Mouse (Mus musculus) liver, postnatal 0 days (tissue): ENCODE measurements around the gene Hao1. TPM values are rescaled to one million over a fixed set of nuclear protein-coding genes. Genes with fewer than 3 reads are reported as not detected.

Source experiments
- ATAC-seq: fragments of 200-750 bp; cut with Nextera tagmentation; 2 replicates; pipeline ENCODE4 v1.8.0; 2017; ENCODE audit warnings: mild to moderate bottlenecking, moderate library complexity
- DNase-seq: peaks from one replicate; pipeline ENCODE4 v3.0.0-alpha.2; 2016
- H3K27ac ChIP-seq: fragments of 300-500 bp; sonication (generic); 2 replicates; pipeline ENCODE4 v1.5.1; 2014; ENCODE audit warnings: antibody characterized with exemption, moderate library complexity, mild to moderate bottlenecking, low read depth
- H3K27me3 ChIP-seq: fragments of 300-500 bp; sonication (generic); 2 replicates; pipeline ENCODE4 v1.6.1; 2014; ENCODE audit warnings: low read length, control low read depth, mixed read lengths; ENCODE audit not compliant: insufficient read depth
- H3K36me3 ChIP-seq: fragments of 300-500 bp; sonication (generic); replicated peaks from 2 replicates; pipeline ENCODE4 v1.6.1; 2014; ENCODE audit warnings: mild to moderate bottlenecking, control low read depth, low read length, moderate library complexity, mixed read lengths; ENCODE audit not compliant: insufficient read depth
- H3K4me1 ChIP-seq: fragments of 300-500 bp; sonication (generic); 2 replicates; pipeline ENCODE4 v1.6.1; 2014; ENCODE audit warnings: antibody characterized with exemption, mild to moderate bottlenecking, control low read depth; ENCODE audit not compliant: insufficient read depth
- H3K4me2 ChIP-seq: fragments of 300-500 bp; sonication (generic); 2 replicates; pipeline ENCODE4 v1.6.1; 2014; ENCODE audit warnings: low read depth, mild to moderate bottlenecking, low read length, moderate library complexity, mixed read lengths
- H3K4me3 ChIP-seq: fragments of 300-500 bp; sonication (generic); 2 replicates; pipeline ENCODE4 v1.5.1; 2014; ENCODE audit warnings: low read depth, low read length
- H3K9ac ChIP-seq: fragments of 300-500 bp; sonication (generic); replicated peaks from 2 replicates; pipeline ENCODE4 v1.6.1; 2014; ENCODE audit warnings: mild to moderate bottlenecking, moderate library complexity
- H3K9me3 ChIP-seq: fragments of 300-500 bp; sonication (generic); 2 replicates; pipeline ENCODE4 v1.6.1; 2016; ENCODE audit warnings: mild to moderate bottlenecking, control low read depth, low read length, mixed read lengths
- CTCF ChIP-seq: sonication (generic); IDR thresholded peaks from 2 replicates; pipeline ENCODE4 v1.5.1; 2016; ENCODE audit warnings: antibody characterized with exemption, low read depth
- EP300 ChIP-seq: IDR thresholded peaks from 2 replicates; pipeline ENCODE4 v1.6.1; 2016; ENCODE audit warnings: antibody characterized with exemption, low read depth, mild to moderate bottlenecking
- WGBS: fragments of 180-500 bp; shearing (Covaris S2); extraction: QIAGEN DNeasy Blood & Tissue Kit; methylation state at CpG from one replicate; pipeline ENCODE4 v1.1.7; 2014; ENCODE audit not compliant: insufficient replicate concordance; 5-methylcytosine and 5-hydroxymethylcytosine counted together
- polyA plus RNA-seq: library from polyadenylated mRNA; unstranded; fragments of >200 nt; fragmentation: Nextera tagmentation; extraction: Ambion mirVana; gene quantifications from 2 replicates; pipeline ENCODE4 v1.2.1, GENCODE M21; 2015

Hao1 gene
- polyA plus RNA-seq, result 129 and 141 TPM in 2 replicates

- Histone ChIP-seq H3K4me1 (no peaks in the 10 kb centered on the region), H3K4me2 (peak within 1 kb of the TSS; percentile 64), H3K9ac (0 out of 2 replicates have a peak within 1 kb of the TSS, but pooled peaks have one; percentile 26), H3K27ac (0 out of 2 replicates have a peak within 1 kb of the TSS, but pooled peaks have one; percentile 7), H3K4me3 (peak within 1 kb of the TSS; percentile 34), H3K27me3 (no peaks in the 10 kb centered on the region), H3K36me3 (no peaks in the 10 kb centered on the region), H3K9me3 (no peaks in the 10 kb centered on the region)
- DNase-seq (no peak), ATAC-seq (0 out of 2 replicates have a peak, but pooled peaks have one; percentile 52)
- 55% methylated on average over 8 of the region's 8 CpGs for WGBS
- TF ChIP-seq CTCF (peak; percentile 29; the same call in 1 of the 2 replicates), EP300 (no peak)
Measured at GRCm38 (mm10) chr2:134554221-134554727, at the start of gene Hao1. Gene Hao1, minus strand, starts transcription at chr2:134554368.

- DNase-seq, result no peak
Measured at GRCm38 (mm10) chr2:134591081-134591694, 37.0 kb upstream of the Hao1 start.

GRCm38 (mm10) chr2:134585243-134585642 lies 31.1 kb upstream of the Hao1 start:
- WGBS, result 68% methylated on average over 4 of the region's 4 CpGs
- Histone ChIP-seq H3K4me3 (no peak overlapping the region), H3K27ac (no peak overlapping the region), H3K27me3 (no peaks in the 10 kb centered on the region), H3K4me2 (no peak overlapping the region), H3K4me1 (no peaks in the 10 kb centered on the region), H3K9ac (no peak overlapping the region), H3K9me3 (no peaks in the 10 kb centered on the region), H3K36me3 (no peaks in the 10 kb centered on the region)
- TF ChIP-seq CTCF (no peak), EP300 (no peak)
- ATAC-seq (no peak), DNase-seq (no peak)

More at GRCm38 (mm10) chr2:134591081-134591694, 37.0 kb upstream of the Hao1 start:
- TF ChIP-seq CTCF, result no peak
- TF ChIP-seq EP300, result no peak
- WGBS, result 93% methylated on average over 6 of the region's 6 CpGs
- Histone ChIP-seq H3K27ac (no peak overlapping the region), H3K4me2 (no peak overlapping the region), H3K4me1 (no peaks in the 10 kb centered on the region), H3K36me3 (peaks cover 3% of the 10 kb centered on the region; the same call in 1 of the 2 replicates), H3K9ac (no peak overlapping the region), H3K4me3 (no peak overlapping the region), H3K9me3 (no peaks in the 10 kb centered on the region), H3K27me3 (no peaks in the 10 kb centered on the region)
- ATAC-seq, result no peak

- H3K4me1 ChIP-seq, result no peaks in the 10 kb centered on the region
- H3K4me2 ChIP-seq, result 0 out of 2 replicates have a peak overlapping the region, but pooled peaks have one; percentile 29
- peaks cover 6% of the 10 kb centered on the region; the same call in 1 of the 2 replicates for H3K9me3 ChIP-seq
- H3K4me3 ChIP-seq, result no peak overlapping the region
- no peaks in the 10 kb centered on the region for H3K27me3 ChIP-seq
- DNase-seq (no peak), ATAC-seq (peak; percentile 58; the same call in 1 of the 2 replicates)
- H3K9ac ChIP-seq, result no peak overlapping the region
- H3K27ac ChIP-seq, result peak overlapping the region; percentile 65
- TF ChIP-seq CTCF, result no peak
- no peak for TF ChIP-seq EP300
- H3K36me3 ChIP-seq, result no peaks in the 10 kb centered on the region
- WGBS, result 67% methylated on average over 3 of the region's 3 CpGs
Measured at GRCm38 (mm10) chr2:134559422-134559821, 5.3 kb upstream of the Hao1 start.

- H3K4me2 ChIP-seq, result peak overlapping the region; percentile 64
- H3K27me3 ChIP-seq, result no peaks in the 10 kb centered on the region
- ATAC-seq, result peak; percentile 86
- peak overlapping the region; percentile 34; the same call in 1 of the 2 replicates for H3K4me3 ChIP-seq
- no peaks in the 10 kb centered on the region for H3K4me1 ChIP-seq
- no peak overlapping the region for H3K9ac ChIP-seq
- no peak for TF ChIP-seq CTCF
- no peak for TF ChIP-seq EP300
- no peaks in the 10 kb centered on the region for H3K9me3 ChIP-seq
- no peak overlapping the region for H3K27ac ChIP-seq
- no peak for DNase-seq
- H3K36me3 ChIP-seq, result no peaks in the 10 kb centered on the region
Measured at GRCm38 (mm10) chr2:134552358-134552757, 1.8 kb downstream of the Hao1 start.

- TF ChIP-seq EP300 (no peak), CTCF (peak; percentile 82)
- DNase-seq, result peak; percentile 68
- no peaks in the 10 kb centered on the region for H3K9me3 ChIP-seq
- no peak overlapping the region for H3K4me3 ChIP-seq
- no peak overlapping the region for H3K9ac ChIP-seq
- ATAC-seq, result no peak
- 0 out of 2 replicates have a peak overlapping the region, but pooled peaks have one; percentile 5 for H3K4me2 ChIP-seq
- no peaks in the 10 kb centered on the region for H3K36me3 ChIP-seq
- H3K27me3 ChIP-seq, result no peaks in the 10 kb centered on the region
- 11% methylated on average over 4 of the region's 4 CpGs for WGBS
- H3K4me1 ChIP-seq, result peaks cover 2% of the 10 kb centered on the region; the same call in 1 of the 2 replicates
- no peak overlapping the region for H3K27ac ChIP-seq
Measured at GRCm38 (mm10) chr2:134549770-134550169, 4.4 kb downstream of the Hao1 start.
